Mouse (Mus musculus) neural tube, embryonic 13.5 days (tissue): ENCODE data around the gene Exoc5. TPM values are rescaled to one million over a fixed set of nuclear protein-coding genes. Genes with fewer than 3 reads are reported as not detected.

Experiments
- ATAC-seq: fragments of 200-750 bp; cut with Nextera tagmentation; 2 replicates; pipeline ENCODE4 v1.8.0; 2017; ENCODE audit warnings: low read depth, mild to moderate bottlenecking, moderate TSS enrichment, moderate library complexity
- H3K27ac ChIP-seq: fragments of 300-500 bp; sonication (generic); replicated peaks from 2 replicates; pipeline ENCODE4 v1.5.1; 2015; ENCODE audit warnings: moderate library complexity, mild to moderate bottlenecking, inconsistent platforms
- H3K27me3 ChIP-seq: fragments of 300-500 bp; sonication (generic); 2 replicates; pipeline ENCODE4 v1.6.1; 2015; ENCODE audit warnings: mild to moderate bottlenecking, inconsistent platforms
- H3K36me3 ChIP-seq: fragments of 300-500 bp; sonication (generic); 2 replicates; pipeline ENCODE4 v1.6.1; 2015; ENCODE audit warnings: mild to moderate bottlenecking, inconsistent platforms
- H3K4me1 ChIP-seq: fragments of 300-500 bp; sonication (generic); replicated peaks from 2 replicates; pipeline ENCODE4 v1.6.1; 2015; ENCODE audit warnings: inconsistent platforms
- H3K4me2 ChIP-seq: fragments of 300-500 bp; sonication (generic); 2 replicates; pipeline ENCODE4 v1.6.1; 2015; ENCODE audit warnings: inconsistent platforms, mild to moderate bottlenecking, moderate library complexity
- H3K4me3 ChIP-seq: fragments of 300-500 bp; sonication (generic); 2 replicates; pipeline ENCODE4 v1.5.1; 2015; ENCODE audit warnings: mild to moderate bottlenecking, inconsistent platforms
- H3K9ac ChIP-seq: fragments of 300-500 bp; sonication (generic); 2 replicates; pipeline ENCODE4 v1.6.1; 2015; ENCODE audit warnings: moderate library complexity, mild to moderate bottlenecking, inconsistent platforms
- H3K9me3 ChIP-seq: fragments of 300-500 bp; sonication (generic); 2 replicates; pipeline ENCODE4 v1.6.1; 2016; ENCODE audit warnings: inconsistent platforms
- WGBS: fragments of 180-500 bp; shearing (Covaris S2); methylation state at CpG from one replicate; pipeline ENCODE4 v1.1.7; 2015; 5-methylcytosine and 5-hydroxymethylcytosine counted together
- polyA plus RNA-seq: library from polyadenylated mRNA; unstranded; fragments of >200 nt; fragmentation: Nextera tagmentation; extraction: Ambion mirVana; gene quantifications from 2 replicates; pipeline ENCODE4 v1.2.1, GENCODE M21; 2015

Gene Exoc5
- polyA plus RNA-seq, 1 experiment from 2014 or later, result 71.6 TPM

- no peaks in the 10 kb centered on the region for H3K9me3 ChIP-seq
- H3K4me2 ChIP-seq, result no peak overlapping the region
- H3K4me1 ChIP-seq, result peaks cover 16% of the 10 kb centered on the region
- WGBS, result 21% methylated on average over 3 of the region's 3 CpGs
- H3K4me3 ChIP-seq, result no peak overlapping the region
- H3K27ac ChIP-seq, result no peak overlapping the region
- no peak overlapping the region for H3K9ac ChIP-seq
- H3K36me3 ChIP-seq, result no peaks in the 10 kb centered on the region
- no peak for ATAC-seq
- H3K27me3 ChIP-seq, result no peaks in the 10 kb centered on the region
Measured at GRCm38 (mm10) chr14:48992070-48992580, 74.3 kb downstream of the Exoc5 start.

DNA sequence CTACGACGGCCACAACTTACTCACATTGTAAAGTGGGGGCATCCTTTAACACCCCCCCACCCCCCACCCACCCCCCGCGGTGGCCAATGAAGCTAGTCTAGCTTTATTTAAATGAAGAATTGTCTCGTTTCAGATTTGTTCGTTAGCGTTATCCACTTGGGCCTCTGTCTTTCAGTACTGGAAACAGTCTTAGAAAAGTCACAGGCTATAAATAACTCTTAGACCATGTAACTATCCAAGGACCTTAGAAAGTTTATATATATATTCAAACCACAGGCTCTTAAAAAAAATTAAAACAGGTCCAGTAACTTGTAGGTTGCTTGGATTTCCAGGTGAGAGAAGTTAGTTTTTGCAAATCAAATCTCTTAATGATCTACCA lies 75.3 kb downstream of the Exoc5 start:
- Histone ChIP-seq H3K36me3 (no peaks in the 10 kb centered on the region), H3K27me3 (no peaks in the 10 kb centered on the region), H3K9me3 (no peaks in the 10 kb centered on the region), H3K4me2 (peak overlapping the region; percentile 52), H3K9ac (peak overlapping the region; percentile 49; the same call in 1 of the 2 replicates), H3K27ac (no peak overlapping the region), H3K4me3 (no peak overlapping the region), H3K4me1 (peaks cover 16% of the 10 kb centered on the region)
- ATAC-seq, result peak; percentile 44; the same call in 1 of the 2 replicates
- WGBS, result 6% methylated on average over 7 of the region's 7 CpGs

DNA sequence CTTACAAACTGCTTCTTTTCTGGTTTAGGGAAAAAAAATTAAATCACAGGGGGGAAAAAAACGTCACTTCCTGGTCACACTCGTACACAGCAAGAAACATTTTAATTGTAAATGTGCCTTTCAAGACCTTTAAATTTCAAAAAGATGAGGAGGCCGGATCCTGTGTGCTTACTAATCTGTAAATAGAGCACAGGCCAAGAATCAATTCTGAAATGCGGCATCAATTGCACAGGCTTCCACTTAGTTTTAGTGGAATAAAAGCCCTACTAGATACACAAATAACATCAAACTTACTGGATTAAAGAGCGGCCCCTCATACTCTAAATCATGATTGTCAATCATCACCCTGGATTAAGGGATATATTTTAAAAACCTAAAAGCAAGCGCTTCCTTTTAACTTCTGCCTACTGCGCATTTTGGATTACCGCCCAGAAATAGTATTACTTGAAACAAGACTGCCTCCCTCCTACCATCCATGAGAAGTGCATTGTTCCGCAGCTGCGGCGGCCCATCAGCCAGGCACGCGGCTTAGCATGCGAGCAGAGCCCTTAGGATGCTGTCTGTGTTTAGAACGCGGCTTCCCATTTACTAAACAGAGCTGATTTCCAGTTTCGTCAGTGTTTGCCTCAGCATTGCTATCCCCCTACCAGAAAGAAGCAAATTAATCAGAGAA lies 75.8 kb downstream of the Exoc5 start:
- peaks cover 16% of the 10 kb centered on the region for H3K4me1 ChIP-seq
- peak; percentile 93 for ATAC-seq

GRCm38 (mm10) chr14:48989831-48990230 lies 76.6 kb downstream of the Exoc5 start:
- H3K4me1 ChIP-seq, result peaks cover 16% of the 10 kb centered on the region
- no peaks in the 10 kb centered on the region for H3K27me3 ChIP-seq
- no peaks in the 10 kb centered on the region for H3K9me3 ChIP-seq
- no peak for ATAC-seq
- H3K4me3 ChIP-seq, result no peak overlapping the region
- no peak overlapping the region for H3K4me2 ChIP-seq
- H3K36me3 ChIP-seq, result no peaks in the 10 kb centered on the region
- no peak overlapping the region for H3K27ac ChIP-seq
- no peak overlapping the region for H3K9ac ChIP-seq
- WGBS, result 81% methylated on average over 8 of the region's 8 CpGs

More for the DNA sequence above, 75.8 kb downstream of the Exoc5 start:
- H3K4me2 ChIP-seq, result peak overlapping the region; percentile 52
- no peak overlapping the region for H3K4me3 ChIP-seq
- H3K9me3 ChIP-seq, result no peaks in the 10 kb centered on the region
- no peak overlapping the region for H3K27ac ChIP-seq
- no peaks in the 10 kb centered on the region for H3K27me3 ChIP-seq
- 16% methylated on average over 17 of the region's 17 CpGs for WGBS
- no peaks in the 10 kb centered on the region for H3K36me3 ChIP-seq
- H3K9ac ChIP-seq, result peak overlapping the region; percentile 49; the same call in 1 of the 2 replicates

DNA sequence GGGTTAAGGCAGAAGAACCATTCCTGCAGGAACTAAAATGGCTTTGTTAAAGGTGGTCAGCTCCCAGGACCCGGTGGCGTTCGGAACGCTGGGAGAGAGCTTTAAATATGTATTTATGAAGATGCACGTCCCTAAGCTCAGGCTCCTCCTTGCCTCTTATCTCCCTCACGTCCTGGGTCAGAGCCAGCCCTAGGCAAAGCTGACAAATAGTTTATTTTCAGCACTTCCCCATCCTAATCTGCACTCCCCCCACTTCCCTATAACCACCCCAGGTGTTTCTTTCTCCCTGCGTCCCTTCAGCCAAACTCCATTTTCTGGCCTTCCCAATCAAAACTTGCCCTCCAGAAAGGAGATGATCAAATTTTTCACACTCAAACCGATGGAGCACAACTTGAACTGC lies 80.2 kb downstream of the Exoc5 start:
- WGBS, result 82% methylated on average over 8 of the region's 8 CpGs
- Histone ChIP-seq H3K4me3 (no peak overlapping the region), H3K27me3 (no peaks in the 10 kb centered on the region), H3K4me1 (peaks cover 10% of the 10 kb centered on the region), H3K36me3 (no peaks in the 10 kb centered on the region), H3K27ac (no peak overlapping the region), H3K9ac (no peak overlapping the region), H3K9me3 (no peaks in the 10 kb centered on the region), H3K4me2 (no peak overlapping the region)
- no peak for ATAC-seq

- Histone ChIP-seq H3K9me3 (no peaks in the 10 kb centered on the region), H3K9ac (no peak overlapping the region), H3K36me3 (no peaks in the 10 kb centered on the region), H3K4me3 (no peak overlapping the region), H3K27ac (no peak overlapping the region), H3K4me2 (no peak overlapping the region), H3K4me1 (peaks cover 6% of the 10 kb centered on the region; the same call in 1 of the 2 replicates), H3K27me3 (no peaks in the 10 kb centered on the region)
- no peak for ATAC-seq
- 47% methylated on average over 10 of the region's 10 CpGs for WGBS
Measured at GRCm38 (mm10) chr14:48985673-48986072, 80.8 kb downstream of the Exoc5 start.

DNA sequence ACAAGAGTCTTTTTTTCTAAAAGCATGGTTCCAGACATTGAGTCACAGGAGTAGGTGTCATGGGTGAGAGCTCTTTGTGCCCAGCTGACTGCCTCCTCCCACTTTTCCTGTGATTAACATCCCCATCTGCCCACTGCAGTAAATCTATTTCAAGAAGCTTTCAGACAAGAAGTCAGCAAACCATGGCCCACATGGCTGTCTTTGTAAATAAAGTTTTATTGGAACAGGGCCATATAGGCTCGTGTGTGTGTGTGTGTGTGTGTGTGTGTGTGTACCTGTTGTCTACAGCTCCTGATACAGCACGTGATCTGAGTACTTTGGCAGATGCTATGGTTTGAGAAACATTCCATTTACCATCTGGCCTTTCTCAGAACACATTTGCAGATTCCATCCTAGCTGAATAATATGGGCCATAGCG lies 87.5 kb downstream of the Exoc5 start:
- H3K9me3 ChIP-seq, result no peaks in the 10 kb centered on the region
- H3K27me3 ChIP-seq, result no peaks in the 10 kb centered on the region
- 45% methylated on average over 3 of the region's 3 CpGs for WGBS
- no peak overlapping the region for H3K4me2 ChIP-seq
- no peaks in the 10 kb centered on the region for H3K36me3 ChIP-seq
- H3K9ac ChIP-seq, result no peak overlapping the region
- H3K4me3 ChIP-seq, result no peak overlapping the region
- H3K27ac ChIP-seq, result no peak overlapping the region
- ATAC-seq, result no peak
- no peaks in the 10 kb centered on the region for H3K4me1 ChIP-seq

DNA sequence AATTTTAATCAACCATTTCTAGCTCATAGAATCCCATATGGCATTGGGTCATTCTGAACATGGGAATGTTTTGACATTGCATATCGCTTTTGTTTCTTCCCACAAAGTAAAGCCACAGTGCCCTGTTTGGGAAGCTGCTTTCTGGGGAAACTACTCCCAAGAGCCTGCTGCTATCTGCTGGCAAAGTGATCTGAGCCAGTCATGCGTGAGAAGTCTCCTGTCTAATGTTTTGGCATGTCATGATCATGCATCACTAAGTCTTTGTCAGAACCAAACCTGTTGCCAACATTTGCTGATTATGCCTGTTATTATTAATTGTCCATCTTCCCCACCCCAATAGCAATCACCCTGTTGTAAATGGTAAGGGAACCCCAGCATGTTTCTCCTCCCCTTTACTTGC lies 94.9 kb downstream of the Exoc5 start:
- no peak overlapping the region for H3K27ac ChIP-seq
- WGBS, result 91% methylated on average over 2 of the region's 2 CpGs
- H3K4me3 ChIP-seq, result no peak overlapping the region
- no peaks in the 10 kb centered on the region for H3K27me3 ChIP-seq
- no peaks in the 10 kb centered on the region for H3K4me1 ChIP-seq
- no peak overlapping the region for H3K9ac ChIP-seq
- H3K36me3 ChIP-seq, result no peaks in the 10 kb centered on the region
- no peak overlapping the region for H3K4me2 ChIP-seq
- no peaks in the 10 kb centered on the region for H3K9me3 ChIP-seq
- no peak for ATAC-seq

- 89% methylated on average over 9 of the region's 9 CpGs for WGBS
- no peak overlapping the region for H3K9ac ChIP-seq
- H3K4me3 ChIP-seq, result no peak overlapping the region
- H3K36me3 ChIP-seq, result no peaks in the 10 kb centered on the region
- H3K4me2 ChIP-seq, result no peak overlapping the region
- no peaks in the 10 kb centered on the region for H3K4me1 ChIP-seq
- ATAC-seq, result no peak
- H3K27me3 ChIP-seq, result no peaks in the 10 kb centered on the region
- no peaks in the 10 kb centered on the region for H3K9me3 ChIP-seq
- H3K27ac ChIP-seq, result no peak overlapping the region
Measured at GRCm38 (mm10) chr14:48968670-48969069, 97.8 kb downstream of the Exoc5 start.

Other genes with a start within 250 kb of the Exoc5 start
- 23.3 and 29.0 TPM in 2 replicates for gene Ap5m1, start 556 bp downstream of the Exoc5 start, polyA plus RNA-seq
- 13.5 and 16.7 TPM in 2 replicates for gene Naa30, start 105.6 kb upstream of the Exoc5 start, polyA plus RNA-seq
- not detected in 2 replicates for gene ccdc198, start 178.8 kb upstream of the Exoc5 start, polyA plus RNA-seq